ENCODE assay signal across 10 mouse cellular contexts in the genomic region with DNA sequence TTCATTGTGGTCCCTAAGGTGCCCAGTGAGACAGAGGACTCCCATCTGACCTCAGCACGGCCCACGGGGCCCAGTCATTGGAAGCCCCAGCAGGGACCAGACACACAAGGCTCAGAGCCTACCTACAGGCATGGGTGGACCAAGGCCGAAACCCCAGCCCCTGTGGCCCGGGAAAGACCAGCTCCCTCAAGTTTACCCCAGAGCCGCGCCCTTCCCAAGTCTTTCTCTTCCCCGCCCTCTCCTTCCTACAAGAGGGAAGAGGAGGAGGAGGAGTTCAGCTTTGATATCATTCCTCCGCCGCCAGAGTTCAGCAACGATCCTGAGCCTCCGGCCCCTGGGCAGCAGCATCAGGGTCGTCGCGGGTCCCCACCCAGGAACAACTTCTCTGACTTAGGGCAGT. TPM values are rescaled to one million over a fixed set of nuclear protein-coding genes. Genes with fewer than 3 reads are reported as not detected.
A peak's percentile ranks its signal among the peaks of the same experiment; 100 is the strongest.
DNase-seq lines count a peak whose midpoint lies in the region; ATAC-seq and TF ChIP-seq lines count a peak whose summit lies in the region.
"Had no signal": no experiment of that assay in that cellular context is flagged by ENCODE, and none has a peak within 500 bp of the region (broad histone marks: within the 10 kb centered on the region; RNA-seq: fewer than 3 reads in every experiment).

No protein-coding gene starts in this region.

- H3K4me3 ChIP-seq in forebrain, embryonic 10.5 days: peak overlapping the region; percentile 43
- H3K4me3 ChIP-seq in forebrain, embryonic 15.5 days: no peak overlapping the region
- peak overlapping the region; percentile 57 for H3K4me3 ChIP-seq in ES-Bruce4 (ENCODE audit: low read depth, low read length)
- H3K4me3 ChIP-seq in hindbrain, embryonic 10.5 days: peak overlapping the region; percentile 44
- no peak overlapping the region; the same call in 1 of the 2 replicates for H3K4me3 ChIP-seq in liver, embryonic 15.5 days (replicated peaks)

- no peak for TF ChIP-seq EP300 in ES-Bruce4 (IDR thresholded peaks at IDR 0.05; ENCODE audit: insufficient read depth, low read depth, low read length)

- H3K4me1 ChIP-seq in forebrain, embryonic 10.5 days: peaks cover 46% of the 10 kb centered on the region
- peaks cover 3% of the 10 kb centered on the region; the same call in 1 of the 2 replicates for H3K4me1 ChIP-seq in forebrain, embryonic 15.5 days
- peaks cover 4% of the 10 kb centered on the region for H3K4me1 ChIP-seq in ES-Bruce4 (ENCODE audit: control insufficient read depth, insufficient read depth, low read length)
- peaks cover 60% of the 10 kb centered on the region for H3K4me1 ChIP-seq in hindbrain, embryonic 10.5 days (replicated peaks)
- H3K4me1 ChIP-seq in liver, embryonic 15.5 days (replicated peaks): peaks cover 43% of the 10 kb centered on the region

- WGBS in forebrain, embryonic 10.5 days: 16% methylated on average over 14 of the region's 14 CpGs
- WGBS in forebrain, embryonic 15.5 days: 24% methylated on average over 13 of the region's 14 CpGs
- WGBS in hindbrain, embryonic 10.5 days: 14% methylated on average over 14 of the region's 14 CpGs
- WGBS in liver, embryonic 15.5 days (ENCODE audit: insufficient replicate concordance): 28% methylated on average over 14 of the region's 14 CpGs

- no peak for DNase-seq in forebrain, embryonic 10.5 days (ENCODE audit: extremely low spot score, low spot score)
- no peak for DNase-seq in hindbrain, embryonic 10.5 days (ENCODE audit: low spot score)
- no peak for DNase-seq in embryo, embryonic 10.5 days (ENCODE audit: low spot score)
- no peak for DNase-seq in cerebellum, postnatal 10 days
- DNase-seq: kidney, adult 8-10 months had no signal

- ATAC-seq in forebrain, embryonic 15.5 days (replicated peaks): no peak
- ATAC-seq in liver, embryonic 15.5 days (ENCODE audit: insufficient read depth): no peak
- no peak for ATAC-seq in monocyte, adult 5-6 weeks (replicated peaks; ENCODE audit: insufficient number of reproducible peaks, low FRiP score, low TSS enrichment, poor library complexity, severe bottlenecking)
- ATAC-seq: activated CD4-positive, CD25-positive, alpha-beta regulatory T cell, adult 4 months had no signal

- peaks cover 93% of the 10 kb centered on the region for H3K27me3 ChIP-seq in forebrain, embryonic 10.5 days (ENCODE audit: poor library complexity, severe bottlenecking)
- H3K27me3 ChIP-seq in forebrain, embryonic 15.5 days: peaks cover 25% of the 10 kb centered on the region
- no peaks in the 10 kb centered on the region for H3K27me3 ChIP-seq in ES-Bruce4 (ENCODE audit: control insufficient read depth, insufficient read depth, low read length, poor library complexity, severe bottlenecking)
- H3K27me3 ChIP-seq in hindbrain, embryonic 10.5 days (ENCODE audit: insufficient read depth, poor library complexity, severe bottlenecking): peaks cover 93% of the 10 kb centered on the region
- H3K27me3 ChIP-seq in liver, embryonic 15.5 days: peaks cover 46% of the 10 kb centered on the region

- 0 out of 2 replicates have a peak overlapping the region, but pooled peaks have one; percentile 32 for H3K27ac ChIP-seq in forebrain, embryonic 10.5 days
- H3K27ac ChIP-seq in forebrain, embryonic 15.5 days (replicated peaks): no peak overlapping the region
- no peak overlapping the region for H3K27ac ChIP-seq in ES-Bruce4 (ENCODE audit: insufficient read depth, low read length)
- H3K27ac ChIP-seq in hindbrain, embryonic 10.5 days: no peak overlapping the region
- no peak overlapping the region for H3K27ac ChIP-seq in liver, embryonic 15.5 days (replicated peaks)

- H3K9me3 ChIP-seq in forebrain, embryonic 10.5 days: no peaks in the 10 kb centered on the region
- no peaks in the 10 kb centered on the region for H3K9me3 ChIP-seq in forebrain, embryonic 15.5 days
- H3K9me3 ChIP-seq in ES-Bruce4 (replicated peaks; ENCODE audit: control insufficient read depth, insufficient read depth, low read length, poor library complexity, severe bottlenecking): no peaks in the 10 kb centered on the region
- no peaks in the 10 kb centered on the region for H3K9me3 ChIP-seq in hindbrain, embryonic 10.5 days
- no peaks in the 10 kb centered on the region for H3K9me3 ChIP-seq in liver, embryonic 15.5 days (replicated peaks)

- H3K36me3 ChIP-seq in forebrain, embryonic 10.5 days (replicated peaks): no peaks in the 10 kb centered on the region
- H3K36me3 ChIP-seq in forebrain, embryonic 15.5 days: no peaks in the 10 kb centered on the region
- no peaks in the 10 kb centered on the region for H3K36me3 ChIP-seq in ES-Bruce4 (ENCODE audit: control insufficient read depth, insufficient read depth, low read length, poor library complexity, severe bottlenecking)
- no peaks in the 10 kb centered on the region for H3K36me3 ChIP-seq in hindbrain, embryonic 10.5 days
- H3K36me3 ChIP-seq in liver, embryonic 15.5 days (replicated peaks): no peaks in the 10 kb centered on the region

- no peak overlapping the region for H3K9ac ChIP-seq in forebrain, embryonic 15.5 days (replicated peaks)
- H3K9ac ChIP-seq in ES-Bruce4 (ENCODE audit: low read depth, poor library complexity, severe bottlenecking): peak overlapping the region; percentile 55
- H3K9ac ChIP-seq in liver, embryonic 15.5 days: no peak overlapping the region

- no peak for TF ChIP-seq POLR2A in ES-Bruce4 (IDR thresholded peaks at IDR 0.05; ENCODE audit: insufficient read depth, low read length)

- TF ChIP-seq CTCF in ES-Bruce4 (IDR thresholded peaks at IDR 0.05; ENCODE audit: low read depth, low read length): no peak

- no peak overlapping the region for H3K4me2 ChIP-seq in forebrain, embryonic 15.5 days (replicated peaks)
- H3K4me2 ChIP-seq in liver, embryonic 15.5 days: peak overlapping the region; percentile 52

RNA-seq across cellular contexts. Expression of a gene that starts 30.9 kb away (rescaled TPM):
- polyA plus RNA-seq in forebrain, embryonic 10.5 days (2016; fragmentation: Nextera tagmentation; extraction: Ambion mirVana): 0.27 TPM in 1 of 2 replicates, not detected in the other
- 0.51 and 0.64 TPM in 2 replicates for polyA plus RNA-seq in forebrain, embryonic 15.5 days (2015; fragmentation: Nextera tagmentation; extraction: Ambion mirVana)
- 0.75 and 1.3 TPM in 2 replicates for polyA plus RNA-seq in ES-Bruce4 (2011; ENCODE audit: insufficient read depth, insufficient read length, low read depth, missing spikeins)
- 0.67 TPM in 1 of 2 replicates, not detected in the other for polyA plus RNA-seq in hindbrain, embryonic 10.5 days (2016; fragmentation: Nextera tagmentation; extraction: Ambion mirVana)
- polyA plus RNA-seq in liver, embryonic 15.5 days (2015; fragmentation: Nextera tagmentation; extraction: Ambion mirVana): 1.4 and 1.7 TPM in 2 replicates
- total RNA-seq in monocyte, adult 5-6 weeks (2017): not detected in 3 replicates
- polyA plus RNA-seq: activated CD4-positive, CD25-positive, alpha-beta regulatory T cell, adult 4 months had no signal

RNA-seq across cellular contexts. Expression of a gene that starts 31.6 kb away (rescaled TPM):
- polyA plus RNA-seq in forebrain, embryonic 10.5 days (2016; fragmentation: Nextera tagmentation; extraction: Ambion mirVana): 0.22 and 0.37 TPM in 2 replicates
- 0.19 and 0.20 TPM in 2 replicates for polyA plus RNA-seq in forebrain, embryonic 15.5 days (2015; fragmentation: Nextera tagmentation; extraction: Ambion mirVana)
- polyA plus RNA-seq in ES-Bruce4 (2011; ENCODE audit: insufficient read depth, insufficient read length, low read depth, missing spikeins): 37.6 and 39.2 TPM in 2 replicates
- 0.24 and 0.54 TPM in 2 replicates for polyA plus RNA-seq in hindbrain, embryonic 10.5 days (2016; fragmentation: Nextera tagmentation; extraction: Ambion mirVana)
- polyA plus RNA-seq in liver, embryonic 15.5 days (2015; fragmentation: Nextera tagmentation; extraction: Ambion mirVana): 0.51 and 0.62 TPM in 2 replicates
- 0.29 TPM in 1 of 3 replicates, not detected in the others for total RNA-seq in monocyte, adult 5-6 weeks (2017)

RNA-seq across cellular contexts. Expression of a gene that starts 34.0 kb away (rescaled TPM):
- polyA plus RNA-seq in forebrain, embryonic 10.5 days (2016; fragmentation: Nextera tagmentation; extraction: Ambion mirVana): 32.5 and 33.3 TPM in 2 replicates
- 25.2 and 26.2 TPM in 2 replicates for polyA plus RNA-seq in forebrain, embryonic 15.5 days (2015; fragmentation: Nextera tagmentation; extraction: Ambion mirVana)
- 45.5 and 46.6 TPM in 2 replicates for polyA plus RNA-seq in ES-Bruce4 (2011; ENCODE audit: insufficient read depth, insufficient read length, low read depth, missing spikeins)
- 32.5 and 36.0 TPM in 2 replicates for polyA plus RNA-seq in hindbrain, embryonic 10.5 days (2016; fragmentation: Nextera tagmentation; extraction: Ambion mirVana)
- polyA plus RNA-seq in liver, embryonic 15.5 days (2015; fragmentation: Nextera tagmentation; extraction: Ambion mirVana): 14.7 and 15.2 TPM in 2 replicates
- total RNA-seq in monocyte, adult 5-6 weeks (2017): 67.5 to 90.9 TPM (median 77.3 TPM) in 3 replicates

RNA-seq across cellular contexts. Expression of a gene that starts 36.8 kb away (rescaled TPM):
- polyA plus RNA-seq in forebrain, embryonic 10.5 days (2016; fragmentation: Nextera tagmentation; extraction: Ambion mirVana): 296 and 313 TPM in 2 replicates
- polyA plus RNA-seq in forebrain, embryonic 15.5 days (2015; fragmentation: Nextera tagmentation; extraction: Ambion mirVana): 59.8 and 64.4 TPM in 2 replicates
- polyA plus RNA-seq in ES-Bruce4 (2011; ENCODE audit: insufficient read depth, insufficient read length, low read depth, missing spikeins): 181 and 185 TPM in 2 replicates
- polyA plus RNA-seq in hindbrain, embryonic 10.5 days (2016; fragmentation: Nextera tagmentation; extraction: Ambion mirVana): 289 and 330 TPM in 2 replicates
- 422 and 473 TPM in 2 replicates for polyA plus RNA-seq in liver, embryonic 15.5 days (2015; fragmentation: Nextera tagmentation; extraction: Ambion mirVana)
- total RNA-seq in monocyte, adult 5-6 weeks (2017): 152 to 227 TPM (median 161 TPM) in 3 replicates

Comparison
In these comparisons a context has a peak if more than half of its experiments do, and no peak if none do; other contexts are left out.
1. H3K4me3 ChIP-seq: peak in forebrain, embryonic 10.5 days (single experiment), ES-Bruce4 (single experiment) and hindbrain, embryonic 10.5 days (single experiment); none in forebrain, embryonic 15.5 days (single experiment) and liver, embryonic 15.5 days (single experiment).
2. RNA of a gene that starts 31.6 kb away (polyA plus RNA-seq): 37.6 to 39.2 TPM in ES-Bruce4; 0.51 to 0.62 TPM in liver, embryonic 15.5 days, 0.24 to 0.54 TPM in hindbrain, embryonic 10.5 days, 0.22 to 0.37 TPM in forebrain, embryonic 10.5 days and 0.19 to 0.20 TPM in forebrain, embryonic 15.5 days; every median in the first group is over 10 times any median in the second.